Mouse (Mus musculus) MN1 (cell line): ENCODE data around the gene Wfdc2.
"Not testable (repeated sequence)": the region's sequence is repeated elsewhere in the genome, so short reads cannot be mapped to it uniquely, and the experiment has no call there.

ENCODE experiments used
- DNase-seq: peaks from one replicate; pipeline ENCODE4 v3.0.0-alpha.2; 2016; ENCODE audit warnings: low spot score

The Wfdc2 gene

DNA sequence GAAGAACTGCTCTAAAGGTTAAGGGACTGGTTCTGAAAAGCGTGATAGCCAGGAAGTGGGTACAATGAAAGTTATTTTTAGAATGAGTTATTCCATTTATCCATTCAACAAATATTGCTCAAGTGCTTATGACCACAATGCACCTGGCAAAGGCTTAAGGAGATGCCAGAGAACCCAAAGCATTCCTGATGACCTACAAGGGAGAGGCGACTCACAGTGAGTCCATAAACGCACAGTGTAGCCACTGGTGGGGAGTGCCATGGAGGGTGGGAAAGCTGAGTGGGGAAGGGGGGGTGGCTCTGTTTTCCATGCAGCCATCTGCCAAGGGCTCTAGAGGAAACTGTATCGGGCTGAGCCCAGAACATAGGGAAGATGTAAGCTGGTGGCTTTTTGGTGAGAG, 12.9 kb upstream of the Wfdc2 start:
- DNase-seq = no peak

DNA sequence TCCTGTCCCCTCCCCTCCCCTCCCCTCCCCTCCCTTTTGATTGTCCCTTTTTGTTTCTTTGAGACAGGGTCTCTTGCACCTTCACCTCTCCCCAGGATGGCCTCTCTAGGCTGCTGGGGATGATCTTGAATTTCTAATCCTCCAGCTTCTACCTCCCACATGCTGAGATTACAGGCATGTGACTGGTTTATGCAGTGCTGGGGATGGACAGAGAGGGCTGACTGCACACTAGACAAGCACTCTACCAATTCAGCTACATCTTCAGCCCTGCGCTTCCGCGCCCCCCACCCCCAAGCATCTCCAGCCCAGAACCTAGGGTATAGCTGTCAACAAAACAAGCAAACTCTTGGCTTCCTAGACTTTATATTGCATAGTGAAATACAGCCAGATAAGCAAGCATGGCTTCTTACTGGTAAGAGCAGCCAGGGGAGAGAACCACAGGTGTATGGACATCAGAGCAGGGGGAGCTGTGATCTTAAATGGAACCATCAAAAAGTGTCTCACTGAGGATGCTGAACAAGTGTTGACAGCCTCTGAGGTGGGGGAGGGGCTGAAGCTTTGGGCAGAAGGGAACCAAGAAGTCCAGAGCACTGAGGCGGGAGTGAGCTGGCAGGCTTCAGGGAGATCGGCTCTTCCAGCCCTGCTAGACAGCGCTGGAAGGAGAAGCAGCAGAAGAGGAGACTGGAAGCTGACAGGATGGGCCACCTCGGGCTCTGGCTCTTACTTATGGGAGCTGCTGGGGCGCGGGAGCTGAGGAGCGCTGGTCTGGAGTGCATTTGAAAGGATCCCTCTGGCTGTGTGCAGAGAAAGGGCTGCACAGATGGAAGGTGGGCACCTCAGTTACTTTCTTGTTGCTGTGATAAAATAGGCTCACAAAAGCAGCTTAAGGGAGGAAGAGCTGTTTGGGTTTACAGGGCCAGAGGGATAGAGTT, 12.0 kb upstream of the Wfdc2 start:
- no peak for DNase-seq

DNA sequence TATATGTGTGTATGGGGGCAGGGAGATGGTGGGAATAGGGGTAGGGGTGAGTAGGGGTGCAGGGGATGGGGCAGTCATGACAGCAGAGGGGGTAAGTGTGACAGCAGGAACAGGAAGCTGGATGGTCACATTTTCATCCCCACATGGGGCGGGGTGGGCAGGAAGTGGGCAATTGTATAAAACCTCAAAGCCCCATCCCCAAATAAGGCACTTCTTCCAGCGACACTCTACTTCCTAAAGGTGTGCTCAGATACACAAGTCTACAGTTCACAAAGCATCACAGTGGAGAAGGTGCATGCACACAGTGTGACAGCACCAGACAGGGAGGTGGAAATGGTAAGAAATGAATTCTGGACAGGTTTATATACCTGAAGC, 11.3 kb upstream of the Wfdc2 start:
- no peak for DNase-seq

GRCm38 (mm10) chr2:164551502-164551901, 10.7 kb upstream of the Wfdc2 start:
- DNase-seq = no peak

DNA sequence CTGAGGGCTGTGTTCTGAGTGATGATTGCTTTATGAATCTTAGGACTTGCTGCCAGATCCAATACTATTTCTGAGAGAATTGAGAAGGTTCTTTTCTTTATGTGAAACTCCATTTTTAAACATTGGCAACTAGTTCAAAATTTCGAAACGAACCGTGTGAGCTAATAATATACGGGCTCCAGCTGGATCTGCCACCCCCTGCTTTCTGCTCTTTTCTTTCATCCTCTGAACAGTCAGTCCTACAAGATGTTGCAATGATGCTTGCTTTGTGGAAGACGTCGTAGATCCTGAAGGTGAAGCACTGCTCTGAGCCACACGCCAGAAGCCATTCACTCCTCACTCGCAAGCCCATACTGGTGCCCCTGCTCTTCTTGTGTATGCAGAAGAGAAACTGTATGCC, 3.8 kb upstream of the Wfdc2 start:
- no peak for DNase-seq

GRCm38 (mm10) chr2:164558991-164559645, 3.1 kb upstream of the Wfdc2 start:
- no peak for DNase-seq

DNA sequence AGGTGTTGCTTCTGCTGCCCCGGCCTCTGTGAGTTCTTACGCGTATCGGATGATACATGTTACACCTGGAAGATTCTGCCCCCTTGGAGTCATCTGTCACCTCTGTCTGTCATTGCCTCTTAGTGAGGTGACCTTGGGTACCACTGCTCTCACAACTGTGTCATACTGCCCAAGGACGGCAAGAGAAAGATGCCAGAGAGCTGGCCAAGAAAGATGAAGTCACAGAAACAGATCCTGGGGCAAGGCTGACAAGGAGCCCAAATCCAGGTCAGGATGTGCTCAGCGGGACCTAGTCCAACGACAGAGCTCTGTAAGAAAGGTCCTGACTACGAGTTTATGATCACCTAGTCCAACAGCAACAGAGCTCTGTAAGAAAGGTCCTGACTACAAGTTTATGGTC, 2.1 kb upstream of the Wfdc2 start:
- no peak for DNase-seq

DNA sequence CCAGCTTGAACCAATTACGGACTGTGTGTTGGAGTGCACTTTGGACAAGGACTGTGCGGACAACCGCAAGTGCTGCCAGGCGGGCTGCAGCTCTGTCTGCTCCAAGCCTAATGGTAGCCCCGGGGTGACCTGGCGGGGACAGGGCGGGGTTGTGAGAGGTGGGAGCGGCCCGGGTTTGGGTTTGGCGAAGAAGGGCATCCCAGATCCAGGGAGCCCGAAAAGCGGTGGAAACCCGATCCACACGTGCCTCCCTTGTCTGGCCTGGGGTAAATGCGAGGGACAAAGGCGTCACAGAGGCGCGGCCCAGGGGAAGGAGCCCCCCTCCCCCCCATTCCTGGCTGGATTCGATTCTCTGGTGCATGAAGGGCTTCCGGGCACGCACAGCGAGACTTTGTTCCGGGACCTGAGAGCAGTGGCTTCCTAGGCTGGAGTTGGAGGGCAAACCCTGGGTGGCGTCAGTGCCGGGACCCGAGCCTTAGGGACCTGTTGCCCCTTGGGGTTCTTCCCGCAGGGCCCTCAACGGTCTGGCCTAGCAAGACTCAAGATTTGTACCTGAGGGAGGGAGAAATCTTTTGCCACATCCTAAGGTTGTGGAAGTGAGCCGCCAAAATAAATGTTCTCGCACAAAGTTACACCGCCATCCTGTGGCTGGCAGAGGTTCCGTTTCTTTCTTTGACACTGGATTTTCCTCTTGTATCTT, 1.3 kb downstream of the Wfdc2 start:
- DNase-seq = peak; percentile 25

DNA sequence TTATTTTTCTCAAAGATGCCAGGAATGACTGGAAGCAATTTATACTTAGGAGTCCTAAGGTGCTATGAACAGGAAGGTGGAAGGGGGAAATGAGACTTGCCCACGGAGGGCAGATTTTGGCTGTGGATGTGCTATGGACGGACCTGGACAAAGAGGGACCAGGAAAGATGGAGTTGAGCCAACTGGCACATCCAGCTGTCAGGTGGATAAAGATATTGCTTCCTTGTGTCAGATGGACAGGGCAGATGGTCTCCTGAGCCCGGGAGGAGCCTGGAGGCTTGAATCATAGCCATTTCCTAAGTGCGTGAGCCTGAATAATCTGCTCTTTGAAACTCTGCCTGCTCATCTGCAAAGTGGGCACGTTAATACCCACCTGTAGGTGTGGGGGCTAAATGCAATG, 2.1 kb downstream of the Wfdc2 start:
- DNase-seq = no peak

- DNase-seq = no peak
Observed at GRCm38 (mm10) chr2:164566997-164567396, 4.8 kb downstream of the Wfdc2 start.

- DNase-seq = no peak
Observed at GRCm38 (mm10) chr2:164567460-164567859, 5.2 kb downstream of the Wfdc2 start.

- not testable (repeated sequence) for DNase-seq
Observed at GRCm38 (mm10) chr2:164573359-164573758, 11.1 kb downstream of the Wfdc2 start, which contains the start of gene Spint3. Gene Spint3 (minus strand): TSS chr2:164573459.

- DNase-seq = not testable (repeated sequence)
Observed at GRCm38 (mm10) chr2:164585025-164585725, 23.0 kb downstream of the Wfdc2 start, which contains the start of gene Wfdc6a. Gene Wfdc6a (minus strand): TSS chr2:164585447.

GRCm38 (mm10) chr2:164592014-164592413, 29.8 kb downstream of the Wfdc2 start:
- peak; percentile 54 for DNase-seq

DNA sequence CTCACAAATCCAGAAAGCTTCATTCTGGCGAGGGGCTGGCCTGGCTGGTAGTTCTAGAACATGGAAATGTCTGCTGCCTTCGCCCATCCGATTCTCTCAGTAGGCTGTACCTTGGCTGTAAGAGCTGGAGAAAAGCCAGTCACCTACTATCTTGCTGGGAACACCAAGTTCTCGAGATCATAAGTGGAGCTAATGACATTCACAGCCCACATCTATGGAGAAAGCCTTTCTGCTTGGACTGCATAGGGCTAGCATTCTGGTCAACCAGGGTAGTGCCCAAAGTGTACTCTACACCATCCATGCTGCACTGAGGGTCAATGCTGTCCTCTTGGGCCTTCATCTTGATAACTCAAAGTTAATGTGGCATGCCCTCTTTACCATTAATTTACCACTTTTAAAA, 31.3 kb downstream of the Wfdc2 start, which contains the start of gene Eppin:
Eppin (minus strand) TSS at position 101 of the 400 bp plus-strand sequence.
- DNase-seq = no peak

GRCm38 (mm10) chr2:164600179-164600578, 38.0 kb downstream of the Wfdc2 start:
- DNase-seq = no peak

GRCm38 (mm10) chr2:164603482-164603881, 41.3 kb downstream of the Wfdc2 start:
- DNase-seq = no peak

- no peak for DNase-seq
Observed at GRCm38 (mm10) chr2:164604411-164604810, 42.2 kb downstream of the Wfdc2 start.

DNA sequence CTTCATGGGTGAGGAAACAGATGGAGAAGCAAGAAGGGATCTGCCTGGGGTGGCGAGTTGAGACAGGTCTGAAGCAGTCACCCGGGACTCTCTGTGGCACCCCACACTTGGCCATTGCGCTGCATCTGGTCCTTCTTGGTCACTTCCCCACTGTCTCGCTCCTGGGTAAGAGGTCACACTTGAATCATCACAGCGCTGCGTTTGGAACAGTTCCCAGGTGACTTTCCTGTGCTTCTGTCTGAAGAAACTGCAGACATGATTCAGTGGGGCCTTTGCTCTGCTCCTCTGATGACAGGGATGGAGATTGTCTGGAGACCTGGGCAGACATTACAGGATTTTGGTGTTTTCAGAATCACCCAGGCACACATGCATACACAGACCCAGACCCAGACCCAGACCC, 46.6 kb downstream of the Wfdc2 start:
- DNase-seq = no peak

GRCm38 (mm10) chr2:164613471-164613870, 51.3 kb downstream of the Wfdc2 start, which contains the start of the genes Wfdc6b and Wfdc8:
Gene Wfdc6b (plus strand): TSS chr2:164613522.
Gene Wfdc8 (minus strand): TSS chr2:164613626.
- not testable (repeated sequence) for DNase-seq

DNA sequence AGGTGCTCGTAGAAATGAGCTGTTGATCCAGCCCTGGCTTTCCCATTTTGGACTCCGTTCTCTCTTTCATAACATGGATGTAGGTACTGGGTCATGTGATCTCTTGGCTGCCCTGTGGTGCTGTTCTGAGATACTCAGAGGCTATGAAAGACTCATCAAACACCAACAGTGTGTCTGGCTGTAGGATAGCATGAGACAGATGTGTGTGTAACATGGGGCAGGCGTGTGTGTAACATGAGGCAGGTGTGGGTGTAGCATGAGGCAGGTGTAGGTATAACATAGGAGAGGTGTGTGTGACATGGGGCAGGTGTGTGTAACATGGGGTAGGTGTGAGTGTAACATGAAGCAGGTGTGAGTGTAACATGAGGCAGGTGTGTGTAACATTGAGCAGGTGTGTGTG, 53.2 kb downstream of the Wfdc2 start:
- DNase-seq = no peak
